Mouse (Mus musculus) embryonic fibroblast, embryonic 13.5 days (primary cell): ENCODE measurements at regions not wholly inside any gene's neighbourhood (a gene's known extent, or its start where the extent isn't known, plus 50 kb on each side); places are given as distances from the start of the nearest gene placed in this dataset.

ENCODE experiments used
- CTCF ChIP-seq: IDR thresholded peaks from 2 replicates; pipeline ENCODE4 v1.5.1; 2011; ENCODE audit warnings: mild to moderate bottlenecking, control low read depth, low read length, moderate library complexity, borderline replicate concordance; ENCODE audit not compliant: insufficient read depth
- POLR2A ChIP-seq: IDR thresholded peaks from 2 replicates; pipeline ENCODE4 v1.6.1; 2011; ENCODE audit warnings: low read depth, mild to moderate bottlenecking, control low read depth, low read length, moderate library complexity

DNA sequence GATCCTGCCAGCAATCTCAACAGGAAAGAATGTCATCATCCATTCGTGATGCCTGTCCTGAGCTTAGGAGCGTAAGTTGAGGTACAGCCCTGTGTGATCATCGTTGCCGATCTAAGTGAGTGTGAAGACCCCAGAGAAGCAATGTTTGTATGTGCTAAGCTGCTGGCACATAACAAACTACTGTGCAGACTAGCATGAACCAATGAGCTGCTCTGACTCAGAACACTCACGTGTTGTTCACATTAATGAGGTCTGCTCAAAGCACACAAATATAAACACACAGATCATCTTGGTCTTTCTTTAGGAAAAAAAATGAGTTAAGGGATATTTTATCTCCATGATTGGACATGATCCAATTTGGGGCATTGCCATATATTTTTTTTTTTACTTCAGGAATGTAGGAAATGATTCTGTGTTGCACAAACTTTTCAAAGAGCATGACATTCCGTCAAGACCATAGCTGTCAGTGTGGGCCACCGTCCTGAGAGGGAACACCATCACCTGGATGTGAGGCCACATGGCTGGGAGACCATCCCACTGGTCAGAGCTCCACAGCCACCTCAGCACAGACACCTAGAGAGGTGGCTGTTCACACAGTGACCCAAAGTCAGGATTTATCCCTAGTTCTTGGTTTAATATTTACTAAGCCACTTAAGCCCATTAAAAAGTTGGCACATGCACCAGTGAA lies 121.2 kb upstream of the Il12b start:
- no peak for TF ChIP-seq CTCF
- no peak for TF ChIP-seq POLR2A
